Mouse (Mus musculus) forebrain, embryonic 13.5 days (tissue): ENCODE measurements around the gene Wdr83. TPM values are rescaled to one million over a fixed set of nuclear protein-coding genes. Genes with fewer than 3 reads are reported as not detected.
"Not testable (repeated sequence)": the region's sequence is repeated elsewhere in the genome, so short reads cannot be mapped to it uniquely, and the experiment has no call there.

ENCODE experiments used
- ATAC-seq: fragments of 200-750 bp; cut with Nextera tagmentation; 2 replicates; pipeline ENCODE4 v1.8.0; 2017
- H3K27ac ChIP-seq: fragments of 300-500 bp; sonication (generic); 2 replicates; pipeline ENCODE4 v1.5.1; 2015; ENCODE audit warnings: inconsistent platforms, mild to moderate bottlenecking, moderate library complexity
- H3K27me3 ChIP-seq: fragments of 300-500 bp; sonication (generic); 2 replicates; pipeline ENCODE4 v1.6.1; 2015; ENCODE audit warnings: mild to moderate bottlenecking, inconsistent platforms
- H3K36me3 ChIP-seq: fragments of 300-500 bp; sonication (generic); 2 replicates; pipeline ENCODE4 v1.6.1; 2015; ENCODE audit warnings: mild to moderate bottlenecking, inconsistent platforms; ENCODE audit not compliant: poor library complexity, severe bottlenecking
- H3K4me1 ChIP-seq: fragments of 300-500 bp; sonication (generic); 2 replicates; pipeline ENCODE4 v1.6.1; 2015; ENCODE audit warnings: inconsistent platforms
- H3K4me2 ChIP-seq: fragments of 300-500 bp; sonication (generic); 2 replicates; pipeline ENCODE4 v1.6.1; 2015; ENCODE audit warnings: inconsistent platforms, mild to moderate bottlenecking, moderate library complexity
- H3K4me3 ChIP-seq: fragments of 300-500 bp; sonication (generic); 2 replicates; pipeline ENCODE4 v1.5.1; 2015; ENCODE audit warnings: mild to moderate bottlenecking, inconsistent platforms
- H3K9ac ChIP-seq: fragments of 300-500 bp; sonication (generic); 2 replicates; pipeline ENCODE4 v1.6.1; 2015; ENCODE audit warnings: mild to moderate bottlenecking, inconsistent platforms
- H3K9me3 ChIP-seq: fragments of 300-500 bp; sonication (generic); replicated peaks from 2 replicates; pipeline ENCODE4 v1.6.1; 2016; ENCODE audit warnings: inconsistent platforms
- WGBS: fragments of 180-500 bp; shearing (Covaris S2); methylation state at CpG from one replicate; pipeline ENCODE4 v1.1.7; 2015; 5-methylcytosine and 5-hydroxymethylcytosine counted together
- polyA plus RNA-seq: library from polyadenylated mRNA; unstranded; fragments of >200 nt; fragmentation: Nextera tagmentation; extraction: Ambion mirVana; gene quantifications from 2 replicates; pipeline ENCODE4 v1.2.1, GENCODE M21; 2015

Gene Wdr83
- polyA plus RNA-seq, 1 experiment from 2014 or later = 52.9 TPM

- Histone ChIP-seq H3K4me2 (no peak overlapping the region), H3K9me3 (no peaks in the 10 kb centered on the region), H3K27me3 (no peaks in the 10 kb centered on the region), H3K27ac (no peak overlapping the region), H3K9ac (no peak overlapping the region), H3K36me3 (peaks cover 67% of the 10 kb centered on the region), H3K4me3 (no peak overlapping the region), H3K4me1 (no peaks in the 10 kb centered on the region)
- 94% methylated on average over 13 of the region's 13 CpGs for WGBS
- ATAC-seq = no peak
These were observed 13.9 kb upstream of the Wdr83 start for GRCm38 (mm10) chr8:85095051-85095450.

- Histone ChIP-seq H3K27me3 (no peaks in the 10 kb centered on the region), H3K27ac (no peak overlapping the region), H3K4me3 (no peak overlapping the region), H3K4me1 (no peaks in the 10 kb centered on the region), H3K9ac (no peak overlapping the region), H3K4me2 (no peak overlapping the region), H3K36me3 (peaks cover 70% of the 10 kb centered on the region), H3K9me3 (no peaks in the 10 kb centered on the region)
- WGBS = 34% methylated on average over 21 of the region's 21 CpGs
- no peak for ATAC-seq
These were observed 10.5 kb upstream of the Wdr83 start for GRCm38 (mm10) chr8:85091526-85092090.

DNA sequence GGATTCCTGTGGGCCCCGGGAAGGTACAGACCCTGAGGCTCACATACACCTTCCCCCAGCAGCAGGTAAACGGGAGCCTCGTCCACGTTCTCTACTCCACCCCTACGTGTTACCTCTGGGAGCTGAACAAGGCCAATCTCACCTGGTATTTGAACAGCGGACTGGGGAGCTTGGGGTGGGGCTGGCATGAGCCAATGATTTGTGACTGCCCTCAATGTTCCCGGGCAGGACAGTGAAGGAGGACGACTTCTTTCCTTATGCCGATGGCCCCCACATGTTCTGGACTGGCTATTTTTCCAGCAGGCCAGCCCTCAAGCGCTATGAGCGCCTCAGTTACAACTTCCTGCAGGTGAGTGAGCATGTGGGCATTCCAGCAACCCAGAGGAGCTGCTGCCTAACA lies 9.8 kb upstream of the Wdr83 start:
- ATAC-seq = no peak
- WGBS = 91% methylated on average over 11 of the region's 11 CpGs

DNA sequence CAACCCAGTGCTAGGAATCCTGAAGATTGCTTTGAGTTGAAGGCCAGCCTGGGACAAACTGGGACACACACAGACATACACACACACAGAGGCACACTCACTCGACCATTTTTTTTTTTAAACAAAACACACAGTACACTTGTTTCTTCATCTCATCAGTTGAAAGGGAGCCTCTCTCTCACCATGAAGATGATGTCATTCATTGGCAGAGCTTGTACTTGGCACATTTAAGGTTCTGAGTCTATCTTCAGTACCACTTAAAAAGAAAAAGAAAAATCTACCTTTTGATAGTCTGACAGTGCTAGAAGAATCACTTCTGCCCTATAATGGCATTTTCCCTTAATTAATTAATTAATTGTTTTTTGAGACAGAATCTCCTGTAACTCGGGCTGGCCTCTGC lies 7.7 kb upstream of the Wdr83 start:
- no peak overlapping the region for H3K27ac ChIP-seq
- H3K4me2 ChIP-seq = no peak overlapping the region
- peaks cover 60% of the 10 kb centered on the region for H3K36me3 ChIP-seq
- H3K4me1 ChIP-seq = peaks cover 6% of the 10 kb centered on the region
- no peak overlapping the region for H3K4me3 ChIP-seq
- no peak overlapping the region for H3K9ac ChIP-seq
- whole genome bisulfite sequencing = 79% methylated on average over 2 of the region's 2 CpGs
- no peaks in the 10 kb centered on the region for H3K27me3 ChIP-seq
- no peaks in the 10 kb centered on the region for H3K9me3 ChIP-seq
- no peak for ATAC-seq

More for the DNA sequence above, 9.8 kb upstream of the Wdr83 start:
- H3K9me3 ChIP-seq = no peaks in the 10 kb centered on the region
- no peak overlapping the region for H3K4me3 ChIP-seq
- peaks cover 69% of the 10 kb centered on the region for H3K36me3 ChIP-seq
- H3K9ac ChIP-seq = no peak overlapping the region
- no peak overlapping the region for H3K4me2 ChIP-seq
- no peak overlapping the region for H3K27ac ChIP-seq
- no peaks in the 10 kb centered on the region for H3K4me1 ChIP-seq
- H3K27me3 ChIP-seq = no peaks in the 10 kb centered on the region

DNA sequence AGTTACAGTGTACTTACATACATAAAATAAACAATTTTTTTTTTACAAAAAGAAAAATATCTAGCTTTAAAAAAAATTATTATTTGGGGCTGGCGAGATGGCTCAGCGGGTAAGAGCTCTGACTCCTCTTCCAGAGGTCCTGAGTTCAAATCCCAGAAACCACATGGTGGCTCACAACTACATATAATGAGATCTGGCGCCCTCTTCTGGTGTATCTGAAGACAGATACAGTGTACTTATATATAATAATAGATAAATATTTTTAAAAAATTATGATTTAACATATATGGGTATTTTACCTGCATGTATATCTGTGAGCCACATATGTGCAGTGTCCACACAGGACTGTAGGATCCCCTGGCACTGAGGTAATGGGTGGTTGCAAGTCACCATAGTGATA lies 5.1 kb upstream of the Wdr83 start:
- H3K9me3 ChIP-seq = no peaks in the 10 kb centered on the region
- 75% methylated on average over 3 of the region's 3 CpGs for WGBS
- H3K4me1 ChIP-seq = peaks cover 26% of the 10 kb centered on the region
- H3K27ac ChIP-seq = no peak overlapping the region
- ATAC-seq = no peak
- H3K4me3 ChIP-seq = no peak overlapping the region
- peaks cover 50% of the 10 kb centered on the region for H3K36me3 ChIP-seq
- no peaks in the 10 kb centered on the region for H3K27me3 ChIP-seq
- H3K9ac ChIP-seq = no peak overlapping the region
- H3K4me2 ChIP-seq = no peak overlapping the region

- Histone ChIP-seq H3K27ac (no peak overlapping the region), H3K4me3 (no peak overlapping the region), H3K36me3 (peaks cover 44% of the 10 kb centered on the region), H3K9me3 (no peaks in the 10 kb centered on the region), H3K4me2 (no peak overlapping the region), H3K27me3 (no peaks in the 10 kb centered on the region), H3K4me1 (peaks cover 32% of the 10 kb centered on the region), H3K9ac (no peak overlapping the region)
- WGBS = 90% methylated on average over 8 of the region's 8 CpGs
- no peak for ATAC-seq
These were observed 3.5 kb upstream of the Wdr83 start for GRCm38 (mm10) chr8:85084633-85085032.

- under 1% methylated on average over 30 of the region's 30 CpGs for WGBS
- Histone ChIP-seq H3K27me3 (no peaks in the 10 kb centered on the region), H3K4me1 (peaks cover 36% of the 10 kb centered on the region), H3K9me3 (no peaks in the 10 kb centered on the region), H3K4me2 (peak within 1 kb of the TSS; percentile 96), H3K9ac (peak within 1 kb of the TSS; percentile 77), H3K36me3 (peaks cover 46% of the 10 kb centered on the region), H3K4me3 (peak within 1 kb of the TSS; percentile 64), H3K27ac (no peak within 1 kb of the TSS)
- peak; percentile 80 for ATAC-seq
These were observed 2.2 kb upstream of the Wdr83 start, which contains the start of gene Man2b1 for GRCm38 (mm10) chr8:85083108-85083813. Man2b1 (plus strand) TSS chr8:85083270.

GRCm38 (mm10) chr8:85082169-85082568 lies 1.1 kb upstream of the Wdr83 start:
- peaks cover 36% of the 10 kb centered on the region for H3K4me1 ChIP-seq
- peaks cover 41% of the 10 kb centered on the region for H3K36me3 ChIP-seq
- not testable (repeated sequence) for H3K27me3 ChIP-seq, H3K27ac ChIP-seq, ATAC-seq, H3K9me3 ChIP-seq, H3K4me3 ChIP-seq, H3K9ac ChIP-seq
- peak overlapping the region; percentile 96 for H3K4me2 ChIP-seq
- 99% methylated on average over 4 of the region's 4 CpGs for WGBS

DNA sequence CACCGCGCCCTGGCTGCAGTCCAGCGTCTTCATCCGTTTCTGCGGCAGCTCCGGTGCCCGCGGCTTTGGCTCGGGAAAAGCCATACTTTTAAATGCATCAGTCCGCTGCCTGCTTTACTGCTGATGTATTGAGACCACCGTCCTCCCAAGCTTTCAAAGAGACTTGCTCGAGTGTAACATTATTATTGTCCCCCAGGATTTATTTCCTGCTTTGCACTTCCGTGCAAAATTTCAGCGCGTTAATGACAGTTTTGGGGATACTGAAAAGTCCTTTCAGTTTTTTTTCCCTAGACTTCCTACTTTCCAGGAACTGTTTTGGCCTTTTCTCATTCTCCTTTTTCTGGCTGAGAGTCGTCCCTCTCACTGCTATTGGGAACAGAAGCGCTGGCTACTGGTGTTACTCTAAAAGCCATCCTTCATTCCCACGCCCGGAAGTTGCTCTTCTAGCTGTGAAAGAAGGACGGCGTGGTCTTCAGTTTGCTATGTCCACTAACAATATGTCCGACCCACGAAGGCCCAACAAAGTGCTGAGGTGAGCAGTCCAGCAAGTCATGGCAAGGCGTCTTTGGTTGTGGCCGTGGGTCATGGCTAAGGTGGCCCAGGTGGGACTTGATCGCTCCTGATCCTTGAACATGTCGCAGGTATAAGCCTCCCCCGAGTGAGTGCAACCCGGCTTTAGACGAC lies 432 bp downstream of the Wdr83 start, which contains the start of gene Wdr83os:
Gene Wdr83os, plus strand, starts transcription at position 209 of the 684 bp plus-strand sequence.
- H3K4me1 ChIP-seq = peaks cover 36% of the 10 kb centered on the region
- peak within 1 kb of the TSS; percentile 95 for H3K4me3 ChIP-seq
- peak within 1 kb of the TSS; percentile 93 for H3K9ac ChIP-seq
- peaks cover 39% of the 10 kb centered on the region for H3K36me3 ChIP-seq
- under 1% methylated on average over 30 of the region's 30 CpGs for WGBS
- peak within 1 kb of the TSS; percentile 96 for H3K4me2 ChIP-seq
- peak; percentile 28 for ATAC-seq
- H3K9me3 ChIP-seq = no peaks in the 10 kb centered on the region
- no peaks in the 10 kb centered on the region for H3K27me3 ChIP-seq
- H3K27ac ChIP-seq = no peak within 1 kb of the TSS

- Histone ChIP-seq H3K27me3 (no peaks in the 10 kb centered on the region), H3K27ac (no peak overlapping the region)
- WGBS = 1% methylated on average over 25 of the region's 25 CpGs
These were observed 933 bp downstream of the Wdr83 start for GRCm38 (mm10) chr8:85080214-85080531.

GRCm38 (mm10) chr8:85076993-85077392 lies 4.1 kb downstream of the Wdr83 start:
- Histone ChIP-seq H3K4me3 (no peak overlapping the region), H3K4me1 (peaks cover 28% of the 10 kb centered on the region), H3K9me3 (no peaks in the 10 kb centered on the region), H3K36me3 (peaks cover 54% of the 10 kb centered on the region), H3K27ac (no peak overlapping the region), H3K9ac (no peak overlapping the region), H3K4me2 (no peak overlapping the region), H3K27me3 (no peaks in the 10 kb centered on the region)
- ATAC-seq = 0 out of 2 replicates have a peak, but pooled peaks have one; percentile 57
- WGBS = 0% methylated on average over 2 of the region's 2 CpGs

More at GRCm38 (mm10) chr8:85080214-85080531, 933 bp downstream of the Wdr83 start:
- no peaks in the 10 kb centered on the region for H3K9me3 ChIP-seq
- H3K4me2 ChIP-seq = peak overlapping the region; percentile 96
- H3K36me3 ChIP-seq = peaks cover 39% of the 10 kb centered on the region
- H3K9ac ChIP-seq = peak overlapping the region; percentile 93
- ATAC-seq = no peak
- peaks cover 36% of the 10 kb centered on the region for H3K4me1 ChIP-seq
- peak overlapping the region; percentile 95 for H3K4me3 ChIP-seq

GRCm38 (mm10) chr8:85076001-85076400 lies 5.1 kb downstream of the Wdr83 start:
- H3K27me3 ChIP-seq = no peaks in the 10 kb centered on the region
- H3K4me3 ChIP-seq = no peak overlapping the region
- peaks cover 22% of the 10 kb centered on the region for H3K4me1 ChIP-seq
- ATAC-seq = no peak
- no peak overlapping the region for H3K9ac ChIP-seq
- 75% methylated on average over 9 of the region's 9 CpGs for WGBS
- H3K27ac ChIP-seq = no peak overlapping the region
- H3K4me2 ChIP-seq = no peak overlapping the region
- no peaks in the 10 kb centered on the region for H3K9me3 ChIP-seq
- H3K36me3 ChIP-seq = peaks cover 54% of the 10 kb centered on the region
